Mouse (Mus musculus) embryo, embryonic 11.5 days (tissue): ENCODE measurements around the gene Tmem253.
"Not testable (repeated sequence)": the region's sequence is repeated elsewhere in the genome, so short reads cannot be mapped to it uniquely, and the experiment has no call there.

Experiments
- DNase-seq: peaks from one replicate; pipeline ENCODE4 v3.0.0-alpha.2; 2012; ENCODE audit warnings: low read depth, low spot score

The Tmem253 gene

DNA sequence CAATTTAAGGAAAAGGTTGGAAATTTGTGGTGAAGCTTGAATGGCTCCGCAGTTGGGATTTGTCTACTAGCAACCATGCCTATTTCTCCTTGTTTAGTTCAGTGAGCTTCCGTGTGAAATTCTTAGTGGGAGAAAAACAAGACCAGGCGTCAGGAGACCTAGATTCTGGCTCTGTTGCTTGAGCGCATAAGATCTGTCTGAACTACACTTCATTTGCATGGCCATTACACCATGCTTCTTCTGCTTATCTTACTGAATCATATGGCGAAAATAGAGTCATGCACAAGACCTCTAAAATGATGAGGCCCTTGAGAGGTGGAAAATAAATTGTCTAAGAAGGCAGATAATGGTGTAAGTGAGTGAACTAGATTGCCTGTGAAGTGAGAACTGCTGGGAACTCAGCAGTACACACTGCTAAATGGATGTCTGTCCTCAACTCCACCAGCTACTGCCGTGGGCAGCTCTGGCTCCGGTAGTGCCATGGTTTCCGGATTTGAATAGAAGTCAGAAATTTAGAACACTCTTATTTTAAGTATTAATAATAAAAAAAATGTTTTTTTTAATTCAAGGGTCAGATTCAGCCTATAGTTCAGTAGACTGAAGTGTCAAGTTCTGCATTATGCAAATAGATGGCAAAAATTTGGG is 6.2 kb downstream of the Tmem253 start:
- DNase-seq: no peak

DNA sequence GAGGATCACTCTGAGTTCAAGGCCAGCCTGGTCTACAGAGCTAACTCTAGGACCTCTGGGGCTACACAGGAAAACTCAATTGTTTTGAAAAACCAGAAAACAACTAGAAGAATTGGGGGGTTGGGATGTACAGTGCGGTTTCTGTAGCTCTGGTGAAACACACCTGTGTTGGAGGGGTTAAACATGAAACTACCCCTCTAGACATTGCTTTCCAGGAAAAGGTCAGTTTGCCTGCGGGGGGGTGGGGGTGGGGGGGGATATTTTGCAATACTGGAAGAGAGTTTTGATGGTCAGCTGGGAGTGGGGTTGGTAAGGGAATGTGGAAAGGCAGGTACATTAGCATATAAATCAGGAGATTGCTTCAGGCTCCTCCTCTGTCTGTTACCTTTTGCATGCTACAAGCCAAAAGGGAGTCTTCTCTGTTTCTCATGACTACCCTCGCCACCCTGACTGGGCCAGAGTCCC is 6.8 kb downstream of the Tmem253 start:
- no peak for DNase-seq

DNA sequence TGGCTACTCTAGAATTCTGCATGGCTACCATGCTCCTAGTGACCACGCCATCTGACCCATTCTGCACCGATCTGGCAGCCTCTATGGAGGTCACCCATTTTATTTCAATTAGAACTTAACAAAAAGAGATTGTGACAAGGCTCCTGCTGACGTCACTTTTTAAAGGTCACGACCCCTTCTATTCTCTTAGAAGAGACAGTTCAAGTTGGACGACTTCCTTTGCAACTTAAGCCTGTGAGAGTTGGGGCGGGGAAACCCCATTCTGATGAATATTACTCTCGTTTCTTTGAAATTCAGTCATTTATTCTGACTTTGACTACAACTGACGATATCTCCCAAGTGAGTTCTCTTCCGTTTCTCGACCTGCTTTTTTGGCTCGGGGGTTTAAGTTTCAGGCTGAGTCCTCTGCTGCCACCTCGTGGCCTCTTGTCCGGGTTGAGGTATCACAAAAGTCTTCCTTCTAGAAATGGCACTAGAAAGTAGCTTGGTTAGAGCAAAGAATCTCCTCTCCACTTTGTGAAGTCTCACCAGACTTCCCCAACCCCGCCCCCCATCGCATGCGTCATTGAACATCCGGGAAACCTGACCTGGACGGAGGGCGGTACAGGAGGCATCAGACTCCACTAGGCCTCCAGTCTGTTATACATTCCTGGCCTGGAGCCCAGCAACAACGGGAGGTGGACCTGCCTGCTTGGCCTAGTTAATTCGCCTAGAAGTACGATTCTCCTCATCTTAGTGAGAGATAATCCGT is 7.4 kb downstream of the Tmem253 start:
- peak; percentile 79 for DNase-seq

DNA sequence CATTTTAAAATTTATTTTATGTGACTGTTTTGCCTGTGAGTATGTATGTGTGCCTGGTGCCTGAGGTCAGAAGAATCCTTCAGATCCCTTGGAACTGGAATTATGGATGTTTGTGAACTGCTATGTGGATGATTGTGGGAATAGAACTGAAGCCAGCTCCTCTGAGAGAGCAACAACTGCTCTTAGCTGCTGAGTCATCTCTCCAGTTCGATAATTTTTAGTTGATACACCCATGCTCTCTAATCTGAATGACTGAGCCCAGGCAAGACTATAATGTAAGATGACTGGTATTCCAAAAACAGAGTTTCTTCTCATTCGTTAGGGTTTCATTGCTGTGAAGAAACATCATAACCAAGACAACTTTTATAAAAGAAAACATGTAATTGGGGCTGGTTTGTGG is 8.7 kb downstream of the Tmem253 start:
- no peak for DNase-seq

DNA sequence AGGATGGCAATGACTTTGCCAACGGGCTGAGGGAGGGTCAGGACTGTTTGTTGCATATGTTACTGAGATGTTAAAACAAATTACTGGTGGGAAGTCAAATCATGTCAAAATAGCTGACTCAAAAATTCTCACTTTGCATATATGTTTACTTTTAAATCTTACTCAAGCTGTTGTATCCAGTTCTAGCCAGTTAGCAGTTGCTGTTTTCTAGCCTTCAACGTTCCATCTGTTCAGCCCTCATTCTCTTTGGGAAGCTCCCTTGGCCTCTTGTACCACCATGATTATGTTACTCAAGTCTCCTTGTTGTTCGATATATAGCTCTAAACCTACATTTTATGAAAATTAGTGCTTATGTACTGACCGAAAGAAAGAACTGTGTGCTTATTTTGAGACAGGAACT is 10.9 kb downstream of the Tmem253 start:
- DNase-seq: no peak

DNA sequence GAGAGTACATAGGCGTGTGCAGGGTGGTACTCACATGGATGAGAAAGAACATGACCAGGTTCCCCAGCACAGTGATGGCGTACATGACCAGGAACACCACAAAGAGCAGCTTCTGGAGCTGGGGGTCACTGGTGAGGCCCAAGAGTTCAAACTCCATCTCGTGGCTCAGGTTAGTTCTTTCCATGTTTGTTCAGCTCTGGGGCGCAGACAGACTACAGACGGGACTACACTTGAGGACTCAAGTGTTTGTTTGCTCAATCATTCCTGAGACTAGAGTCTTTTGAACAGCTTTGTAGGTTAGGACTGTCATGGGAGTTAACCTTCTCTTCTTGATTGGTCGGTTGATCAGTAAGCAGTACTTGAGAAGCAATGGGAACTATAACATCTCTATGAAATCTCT is 20.5 kb downstream of the Tmem253 start:
- DNase-seq: no peak

DNA sequence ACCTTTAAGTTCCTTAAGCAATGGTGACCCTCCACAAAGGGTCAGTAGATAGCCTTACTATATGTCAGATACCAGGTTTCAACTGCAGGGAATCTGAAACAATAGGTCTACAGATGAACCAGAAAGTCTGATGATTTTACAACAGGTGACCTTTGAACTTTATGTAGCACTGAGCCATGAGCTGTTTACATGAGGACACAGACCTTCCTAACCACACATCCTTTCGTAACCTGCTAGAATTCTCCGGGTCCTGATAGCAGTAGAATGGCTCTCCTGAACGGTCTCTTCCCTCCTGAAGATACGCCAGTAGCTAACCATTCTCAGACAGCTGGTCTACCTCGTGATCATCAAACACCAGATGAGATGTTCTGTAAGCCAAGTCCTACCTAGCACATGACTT is 23.9 kb downstream of the Tmem253 start:
- DNase-seq: no peak

DNA sequence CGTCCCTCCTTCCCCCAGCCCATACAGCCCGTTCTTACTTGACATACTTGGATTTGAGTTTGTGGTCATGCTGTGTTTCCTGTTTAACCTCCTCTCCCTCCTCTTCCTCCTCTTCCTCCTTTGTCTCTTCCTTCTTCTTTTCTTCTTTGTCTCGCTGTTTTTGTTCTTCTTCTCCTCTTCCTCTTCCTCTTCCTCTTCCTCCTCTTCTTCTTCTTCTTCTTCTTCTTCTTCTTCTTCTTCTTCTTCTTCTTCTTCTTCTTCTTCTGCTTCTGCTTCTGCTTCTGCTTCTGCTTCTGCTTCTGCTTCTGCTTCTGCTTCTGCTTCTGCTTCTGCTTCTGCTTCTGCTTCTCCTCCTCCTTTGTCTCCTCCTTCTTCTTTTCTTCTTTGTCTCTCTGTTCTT is 26.9 kb downstream of the Tmem253 start, which contains the start of gene Olfr221:
TSS of gene Olfr221 (minus strand) at position 101 of the 400 bp plus-strand sequence.
- DNase-seq: not testable (repeated sequence)

DNA sequence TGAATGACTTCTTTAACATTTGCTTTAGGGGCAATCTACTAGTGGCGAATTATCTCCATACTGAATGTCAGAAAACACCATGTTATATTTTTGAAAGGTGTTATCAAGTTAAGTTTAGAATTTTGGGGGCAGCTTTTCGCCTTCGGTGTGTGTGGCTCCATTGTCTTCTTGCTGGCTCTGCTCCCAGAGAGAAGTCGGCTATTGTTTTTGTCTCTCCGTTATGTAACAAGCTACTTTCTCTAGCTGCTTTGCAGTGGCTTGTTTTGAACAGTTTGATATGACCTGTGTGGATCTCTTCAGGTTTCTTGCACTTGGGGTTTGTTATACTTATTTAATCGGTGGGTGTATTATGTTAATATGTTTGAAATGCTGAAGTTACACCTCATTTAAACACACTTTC is 28.0 kb downstream of the Tmem253 start:
- no peak for DNase-seq

DNA sequence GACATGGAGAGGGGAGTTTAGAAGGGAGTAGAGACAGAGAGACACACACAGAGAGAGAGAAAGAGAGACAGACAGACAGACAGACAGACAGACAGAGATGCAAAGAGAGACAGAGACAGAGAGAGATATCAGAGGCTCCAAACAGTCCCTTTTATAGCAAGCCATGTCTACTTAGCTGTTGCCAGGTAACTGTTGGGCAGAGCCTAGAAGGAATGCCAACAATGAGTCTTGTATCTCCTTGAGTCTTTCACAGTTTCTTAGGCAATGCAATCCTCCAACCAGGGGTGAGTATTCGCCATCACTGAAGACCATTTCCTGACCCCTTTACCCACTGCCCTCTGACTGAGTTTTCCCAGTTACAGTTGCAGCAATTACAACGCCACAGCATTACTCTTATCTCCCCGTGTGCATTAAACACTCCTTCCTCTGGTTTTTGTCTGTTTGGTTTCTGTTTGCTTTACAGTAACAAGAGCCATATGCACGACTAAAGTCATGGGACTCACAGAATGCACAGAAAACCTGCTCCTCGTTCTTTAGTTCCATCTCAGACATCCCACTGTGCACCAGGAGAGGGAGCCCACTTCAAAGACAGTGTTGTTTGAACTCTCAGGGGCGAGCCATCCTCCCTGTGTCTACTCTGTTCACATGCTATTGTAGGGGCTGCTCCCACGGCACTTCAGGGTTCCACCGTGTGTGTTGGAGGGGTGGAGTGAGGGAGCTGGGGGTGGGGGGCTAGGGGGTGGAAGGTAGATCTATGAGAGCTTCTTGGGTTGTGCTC is 29.6 kb downstream of the Tmem253 start:
- DNase-seq: peak; percentile 32

DNA sequence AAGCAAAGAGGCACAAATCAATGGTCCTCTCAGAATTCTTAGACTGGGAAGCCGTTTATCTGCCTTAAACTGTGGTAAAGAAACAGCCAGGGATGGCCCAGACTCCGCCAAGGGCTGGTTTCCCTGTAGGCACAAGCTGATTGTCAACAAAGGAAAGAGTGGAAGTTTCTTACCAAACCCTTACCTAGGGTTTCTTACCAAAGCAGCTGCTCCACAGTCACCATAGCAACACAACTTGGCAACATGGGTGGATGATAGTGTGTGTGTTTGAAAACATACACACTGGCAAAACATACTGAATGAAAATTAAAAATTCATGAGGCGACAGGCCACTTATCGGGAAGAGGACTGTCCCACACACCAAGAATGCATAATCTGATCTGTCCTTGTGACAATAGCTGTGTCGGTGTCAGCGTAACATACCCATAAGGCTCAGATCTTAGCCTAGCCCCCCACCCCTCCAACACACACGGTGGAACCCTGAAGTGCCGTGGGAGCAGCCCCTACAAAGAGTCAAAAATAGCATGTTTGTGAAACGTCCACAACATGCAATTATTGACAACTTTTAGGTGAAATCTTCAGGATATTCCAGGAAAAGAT is 30.6 kb downstream of the Tmem253 start:
- no peak for DNase-seq

DNA sequence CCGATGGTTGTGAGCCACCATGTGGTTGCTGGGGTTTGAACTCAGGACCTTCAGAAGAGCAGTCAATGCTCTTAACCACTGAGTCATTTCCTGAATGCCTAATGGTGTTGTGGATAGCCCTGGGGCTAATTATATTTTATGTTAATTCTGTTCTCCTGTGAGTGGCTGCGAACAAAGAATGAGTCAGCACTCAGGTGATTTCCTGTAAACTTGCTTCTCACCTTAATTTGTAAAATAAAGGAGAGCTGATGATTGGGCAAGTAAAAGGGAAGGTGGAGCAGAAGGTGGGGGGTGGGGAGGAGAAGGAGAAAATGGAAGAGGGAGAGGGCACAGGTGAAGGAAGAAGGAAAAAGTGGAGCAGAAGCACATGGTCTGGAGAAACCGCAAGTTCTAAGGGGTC is 37.3 kb downstream of the Tmem253 start:
- DNase-seq: not testable (repeated sequence)

DNA sequence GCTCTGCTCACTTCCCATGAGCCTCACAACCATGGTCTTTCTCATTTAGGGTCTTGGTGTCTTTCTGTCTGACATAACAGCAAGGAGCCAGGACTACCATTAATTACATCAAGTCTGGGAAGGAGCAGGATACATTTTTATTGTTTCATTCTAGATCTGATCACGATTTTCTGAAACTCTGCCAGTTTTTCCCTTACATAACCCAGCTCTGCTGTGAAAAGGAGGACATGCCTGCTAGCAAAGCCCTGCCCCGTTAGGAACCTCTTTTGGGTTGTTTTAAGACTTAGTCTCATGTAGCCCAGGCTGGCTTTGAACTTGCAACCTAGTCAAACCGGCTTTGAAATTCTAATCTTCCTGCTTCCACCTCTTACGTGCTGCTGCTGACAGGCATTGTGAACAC is 44.5 kb downstream of the Tmem253 start:
- DNase-seq: no peak

DNA sequence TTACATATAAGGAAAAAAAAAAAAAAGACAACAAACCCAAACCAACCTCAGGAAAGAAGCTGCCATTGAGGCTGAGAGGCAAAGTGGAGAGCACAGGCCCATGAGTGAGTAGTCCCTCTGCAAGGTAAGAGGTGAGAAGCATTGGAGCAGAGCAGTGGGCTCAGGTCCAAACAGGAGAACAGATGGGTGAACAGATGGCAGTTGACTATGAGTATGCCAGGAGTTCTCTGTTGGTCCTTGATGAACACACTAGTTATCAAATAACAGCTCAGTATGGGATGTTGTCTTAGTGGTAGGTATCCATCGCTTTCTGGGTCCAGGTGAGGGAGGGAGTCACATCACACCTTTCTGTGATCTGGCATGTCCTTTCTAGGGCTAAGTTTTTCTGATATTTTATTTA is 45.3 kb downstream of the Tmem253 start:
- DNase-seq: no peak

DNA sequence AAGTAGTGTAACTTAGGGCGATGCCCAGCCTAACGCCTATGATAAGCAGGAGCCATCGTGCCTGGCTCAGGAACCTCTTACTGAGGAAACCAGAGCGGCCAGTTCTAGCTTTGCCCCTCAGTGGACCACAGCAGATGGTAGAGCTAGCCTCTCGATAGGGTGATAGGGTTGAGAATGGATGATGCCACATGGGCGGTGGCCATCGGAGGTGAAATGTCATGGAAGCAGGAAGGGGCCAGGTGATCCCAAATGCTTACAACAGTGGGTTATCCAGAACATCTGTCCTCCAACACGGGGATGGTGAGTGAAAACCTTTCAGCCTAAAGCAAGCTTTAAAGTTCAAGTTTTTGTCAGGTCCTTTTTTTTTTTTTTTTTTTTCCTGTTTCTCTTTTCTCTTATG is 46.3 kb downstream of the Tmem253 start:
- DNase-seq: no peak

DNA sequence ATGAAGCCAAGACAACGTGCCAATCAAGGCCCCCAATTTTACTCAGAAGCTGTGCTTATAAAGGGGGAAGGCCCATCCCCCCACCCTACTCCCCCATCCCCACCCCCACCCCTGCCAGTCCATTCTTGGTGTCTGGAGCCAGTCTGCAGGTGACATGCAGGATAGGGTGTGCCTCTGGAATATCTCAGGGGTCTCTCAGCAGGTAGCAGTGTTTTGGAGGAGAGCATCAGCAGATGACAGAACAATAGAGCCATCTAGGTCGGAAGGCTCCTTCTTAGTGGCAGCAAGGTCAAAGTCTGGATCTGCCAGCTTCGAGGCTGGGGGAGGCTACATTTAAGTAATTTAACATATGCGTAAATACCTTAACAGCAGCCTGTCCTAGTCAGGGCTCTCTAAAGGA is 50.7 kb downstream of the Tmem253 start:
- DNase-seq: no peak
